Mouse (Mus musculus) olfactory bulb, adult 2 months (tissue): ENCODE measurements at regions not wholly inside any gene's neighbourhood (a gene's known extent, or its start where the extent isn't known, plus 50 kb on each side); places are given as distances from the start of the nearest gene placed in this dataset.

Experiments
- CTCF ChIP-seq: fragments of 200-500 bp; IDR thresholded peaks from 2 replicates; pipeline ENCODE4 v1.5.1; 2012; ENCODE audit warnings: low read depth, mild to moderate bottlenecking, low read length, moderate library complexity; ENCODE audit not compliant: insufficient read depth
- POLR2A ChIP-seq: fragments of 200-500 bp; IDR thresholded peaks from 2 replicates; pipeline ENCODE4 v1.6.1; 2012; ENCODE audit warnings: mild to moderate bottlenecking, low read depth, low read length, moderate library complexity; ENCODE audit not compliant: insufficient read depth

- TF ChIP-seq CTCF (no peak), POLR2A (no peak)
Observed at GRCm38 (mm10) chr2:78278630-78279029, 332.5 kb upstream of the Cwc22 start.
